Mouse (Mus musculus) kidney, adult 2 months (tissue): Measurements from ENCODE around the gene Nfia. TPM values are rescaled to one million over a fixed set of nuclear protein-coding genes. Genes with fewer than 3 reads are reported as not detected.

Experiments
- DNase-seq: peaks from one replicate; pipeline ENCODE4 v3.0.0; 2021
- H3K27ac ChIP-seq: fragments of 200-500 bp; 2 replicates; pipeline ENCODE4 v1.5.1; 2012; ENCODE audit warnings: low read depth, low read length, control low read depth, inconsistent platforms; ENCODE audit not compliant: insufficient read depth
- H3K27me3 ChIP-seq: fragments of 200-500 bp; replicated peaks from 2 replicates; pipeline ENCODE4 v1.6.1; 2012; ENCODE audit warnings: mild to moderate bottlenecking, moderate library complexity, low read length, inconsistent platforms; ENCODE audit not compliant: control insufficient read depth, insufficient read depth
- H3K36me3 ChIP-seq: fragments of 200-500 bp; 2 replicates; pipeline ENCODE4 v1.6.1; 2012; ENCODE audit warnings: mild to moderate bottlenecking, moderate library complexity, low read length, inconsistent platforms; ENCODE audit not compliant: control insufficient read depth, insufficient read depth
- H3K4me1 ChIP-seq: fragments of 200-500 bp; 2 replicates; pipeline ENCODE4 v1.6.1; 2011; ENCODE audit warnings: low read length; ENCODE audit not compliant: control insufficient read depth, insufficient read depth
- H3K4me3 ChIP-seq: fragments of 200-500 bp; 2 replicates; pipeline ENCODE4 v1.5.1; 2011; ENCODE audit warnings: mild to moderate bottlenecking, low read depth, low read length, control low read depth; ENCODE audit not compliant: insufficient read depth
- CTCF ChIP-seq: fragments of 200-500 bp; conservative IDR thresholded peaks from 2 replicates; pipeline ENCODE4 v1.5.1; 2011; ENCODE audit warnings: low read depth, mild to moderate bottlenecking, control low read depth, low read length, moderate library complexity, mixed read lengths; ENCODE audit not compliant: insufficient read depth, insufficient read length
- POLR2A ChIP-seq: fragments of 200-500 bp; IDR thresholded peaks from one replicate; pipeline ENCODE4 v1.6.1; 2011; ENCODE audit warnings: low read depth, low read length, control low read depth
- WGBS: fragments of 180-500 bp; shearing (Covaris S2); methylation state at CpG from one replicate; pipeline ENCODE4 v1.1.7; 2018; 5-methylcytosine and 5-hydroxymethylcytosine counted together
- polyA plus RNA-seq: library from polyadenylated mRNA; depleted of rRNA; stranded (reverse); fragments of >200 nt; gene quantifications from 2 replicates; pipeline ENCODE4 v1.2.3, GENCODE M21; 2012

Gene Nfia
- polyA plus RNA-seq, 1 experiment: 46.5 TPM

DNA sequence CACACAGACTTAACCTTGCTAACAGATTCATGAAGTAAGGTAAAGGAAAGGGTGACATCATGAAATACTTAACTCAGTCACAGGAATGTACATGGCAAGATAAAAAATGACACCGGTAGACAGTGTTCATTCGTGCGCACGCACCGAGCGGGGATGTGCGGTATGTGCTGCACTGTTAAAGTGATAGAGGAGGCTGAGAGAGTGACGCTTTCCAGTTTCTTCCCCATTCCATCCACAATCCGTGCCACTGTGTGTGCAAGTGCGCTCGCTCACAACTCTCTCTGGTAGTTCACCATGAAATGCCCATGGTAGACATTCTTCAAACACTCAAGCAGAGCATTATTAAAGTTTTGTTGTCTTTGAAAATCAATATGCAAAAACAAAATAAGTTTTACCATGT, 218.9 kb downstream of the Nfia start:
- no peaks in the 10 kb centered on the region for H3K36me3 ChIP-seq
- 95% methylated on average over 11 of the region's 11 CpGs for WGBS

GRCm38 (mm10) chr4:97991880-97992279, 219.3 kb downstream of the Nfia start:
- no peaks in the 10 kb centered on the region for H3K36me3 ChIP-seq
- WGBS: 49% methylated on average over 3 of the region's 3 CpGs
- TF ChIP-seq CTCF (no peak), POLR2A (no peak)
- no peak overlapping the region for H3K27ac ChIP-seq
- peak; percentile 25 for DNase-seq
- peaks cover 9% of the 10 kb centered on the region; the same call in 1 of the 2 replicates for H3K4me1 ChIP-seq
- no peaks in the 10 kb centered on the region for H3K27me3 ChIP-seq
- H3K4me3 ChIP-seq: no peak overlapping the region

More for the DNA sequence above, 218.9 kb downstream of the Nfia start:
- Histone ChIP-seq H3K4me1 (peaks cover 13% of the 10 kb centered on the region; the same call in 1 of the 2 replicates), H3K27ac (no peak overlapping the region), H3K4me3 (no peak overlapping the region), H3K27me3 (no peaks in the 10 kb centered on the region)
- TF ChIP-seq POLR2A: no peak
- no peak for TF ChIP-seq CTCF
- no peak for DNase-seq

DNA sequence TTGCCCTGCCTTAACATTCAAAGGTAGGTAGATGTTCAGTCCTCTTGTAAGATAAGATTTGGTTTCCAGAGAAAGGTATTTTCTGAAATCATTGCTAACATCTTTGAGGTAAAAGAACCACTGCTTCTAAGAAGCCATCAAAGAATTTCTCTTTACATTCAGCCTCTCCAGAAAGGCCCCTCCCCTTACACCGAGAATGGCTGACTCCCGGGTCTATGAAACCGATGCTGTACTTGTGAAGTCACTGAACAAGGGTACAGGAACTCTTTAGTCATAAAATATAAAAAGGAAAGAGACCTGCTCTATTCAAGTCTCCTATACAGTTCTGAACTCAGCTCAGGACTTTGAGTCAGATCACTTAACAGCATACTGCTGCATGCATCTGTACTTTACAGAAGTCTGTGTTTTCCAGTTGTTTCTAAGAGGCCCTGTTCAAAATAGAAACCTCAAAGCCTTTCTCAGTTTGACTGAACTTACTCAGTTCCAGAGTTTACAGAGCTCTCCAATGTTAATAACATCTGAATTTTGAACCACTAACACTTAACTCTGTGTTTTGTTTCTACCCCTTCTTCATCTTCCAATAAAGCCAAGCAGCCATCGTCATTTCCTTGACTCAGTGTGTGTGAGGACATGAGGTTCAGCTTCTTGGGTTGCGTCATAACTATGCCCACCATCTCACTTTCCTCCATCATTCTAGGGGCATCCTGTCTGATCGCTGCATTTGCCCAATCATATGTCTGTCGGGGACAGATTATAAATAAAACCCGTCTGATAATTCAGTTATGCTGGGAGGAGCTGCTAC, 223.6 kb downstream of the Nfia start:
- DNase-seq: no peak
- no peak for TF ChIP-seq POLR2A
- TF ChIP-seq CTCF: no peak
- 89% methylated on average over 8 of the region's 8 CpGs for WGBS
- no peaks in the 10 kb centered on the region for H3K27me3 ChIP-seq
- no peak overlapping the region for H3K4me3 ChIP-seq
- H3K36me3 ChIP-seq: no peaks in the 10 kb centered on the region
- peaks cover 3% of the 10 kb centered on the region; the same call in 1 of the 2 replicates for H3K4me1 ChIP-seq
- no peak overlapping the region for H3K27ac ChIP-seq

DNA sequence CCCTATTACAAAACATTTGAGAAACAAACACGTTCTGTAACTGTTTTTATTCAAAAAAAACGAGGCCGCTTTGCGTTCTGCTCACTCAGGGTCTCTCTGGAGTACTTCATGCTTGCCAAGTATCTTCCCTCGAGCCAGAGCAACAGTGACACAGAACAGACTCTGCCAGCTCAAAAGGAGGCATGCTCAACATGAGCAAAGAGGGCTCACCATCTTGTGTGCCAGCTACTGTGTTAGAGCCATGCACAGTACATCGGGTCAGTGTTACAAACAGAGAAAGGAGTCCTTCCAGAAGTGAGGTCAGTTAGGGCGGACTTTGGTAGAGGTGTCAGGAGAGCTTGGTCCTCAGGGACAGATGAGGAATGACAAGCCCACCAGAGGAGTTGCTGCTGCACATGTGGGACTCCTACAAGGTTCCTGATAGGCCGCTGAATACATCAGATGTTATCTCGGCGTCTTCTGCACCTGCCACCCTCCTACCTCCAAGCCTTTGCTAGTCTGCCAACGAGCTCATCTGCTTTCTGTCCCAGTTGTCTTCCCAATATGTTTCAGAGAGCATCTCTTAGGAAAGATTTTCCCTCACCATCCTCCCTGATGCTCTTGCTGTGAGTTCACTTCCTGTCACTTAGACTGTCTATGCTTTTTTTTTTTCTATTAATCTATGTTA, 224.8 kb downstream of the Nfia start:
- Histone ChIP-seq H3K27me3 (no peaks in the 10 kb centered on the region), H3K4me1 (peaks cover 4% of the 10 kb centered on the region), H3K27ac (no peak overlapping the region), H3K36me3 (no peaks in the 10 kb centered on the region), H3K4me3 (no peak overlapping the region)
- no peak for DNase-seq
- WGBS: 86% methylated on average over 11 of the region's 11 CpGs
- TF ChIP-seq POLR2A (no peak), CTCF (no peak)

GRCm38 (mm10) chr4:98002206-98002605, 229.7 kb downstream of the Nfia start:
- Histone ChIP-seq H3K36me3 (no peaks in the 10 kb centered on the region), H3K4me1 (peaks cover 22% of the 10 kb centered on the region), H3K27ac (no peak overlapping the region), H3K27me3 (no peaks in the 10 kb centered on the region; the same call in 1 of the 2 replicates), H3K4me3 (no peak overlapping the region)
- TF ChIP-seq POLR2A: no peak
- 64% methylated on average over 5 of the region's 5 CpGs for WGBS
- no peak for DNase-seq

DNA sequence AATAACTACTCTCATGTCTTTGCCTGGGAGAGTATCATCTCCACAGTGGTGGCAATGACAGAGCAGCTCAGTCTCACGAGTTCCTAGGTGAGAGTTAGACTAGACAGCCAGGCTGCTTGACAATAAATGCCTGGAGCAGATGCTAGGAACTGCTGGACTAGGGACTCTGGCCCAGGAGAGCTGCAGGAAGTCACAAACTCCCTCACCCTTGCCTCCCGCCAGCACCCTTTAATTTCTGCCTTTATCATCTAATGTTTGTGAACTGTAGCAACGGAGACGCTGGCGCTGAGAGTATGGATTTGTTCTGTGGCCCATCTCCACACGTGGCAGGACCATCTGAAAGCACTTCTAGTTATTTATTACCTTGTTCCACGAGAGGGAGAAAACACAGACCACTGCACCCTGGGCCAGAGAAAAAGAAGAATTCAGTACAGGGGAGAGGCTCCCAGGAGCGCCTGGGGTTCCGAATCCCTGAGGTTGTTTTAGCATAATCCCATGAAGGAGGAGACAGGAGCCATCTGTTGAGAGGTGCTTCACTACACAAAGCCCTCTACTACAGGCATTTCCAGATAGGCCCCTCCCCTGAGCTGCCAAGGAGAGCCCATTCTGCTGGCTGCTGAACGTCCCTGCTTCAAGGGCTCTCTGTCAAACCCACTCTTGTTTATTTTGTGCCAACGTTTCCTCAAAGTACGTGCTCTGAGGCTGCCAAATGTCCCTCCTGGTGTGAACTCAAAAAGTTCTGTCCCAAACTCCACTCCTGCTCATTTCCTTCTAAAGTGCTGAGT, 231.0 kb downstream of the Nfia start:
- WGBS: 28% methylated on average over 12 of the region's 12 CpGs
- no peak for TF ChIP-seq POLR2A
- no peak for TF ChIP-seq CTCF
- Histone ChIP-seq H3K27ac (peak overlapping the region; percentile 54), H3K27me3 (no peaks in the 10 kb centered on the region; the same call in 1 of the 2 replicates), H3K4me3 (no peak overlapping the region), H3K4me1 (peaks cover 22% of the 10 kb centered on the region), H3K36me3 (no peaks in the 10 kb centered on the region)
- peak; percentile 46 for DNase-seq
